Comparison of ENCODE assay signal across 8 mouse cellular contexts in the genomic region with DNA sequence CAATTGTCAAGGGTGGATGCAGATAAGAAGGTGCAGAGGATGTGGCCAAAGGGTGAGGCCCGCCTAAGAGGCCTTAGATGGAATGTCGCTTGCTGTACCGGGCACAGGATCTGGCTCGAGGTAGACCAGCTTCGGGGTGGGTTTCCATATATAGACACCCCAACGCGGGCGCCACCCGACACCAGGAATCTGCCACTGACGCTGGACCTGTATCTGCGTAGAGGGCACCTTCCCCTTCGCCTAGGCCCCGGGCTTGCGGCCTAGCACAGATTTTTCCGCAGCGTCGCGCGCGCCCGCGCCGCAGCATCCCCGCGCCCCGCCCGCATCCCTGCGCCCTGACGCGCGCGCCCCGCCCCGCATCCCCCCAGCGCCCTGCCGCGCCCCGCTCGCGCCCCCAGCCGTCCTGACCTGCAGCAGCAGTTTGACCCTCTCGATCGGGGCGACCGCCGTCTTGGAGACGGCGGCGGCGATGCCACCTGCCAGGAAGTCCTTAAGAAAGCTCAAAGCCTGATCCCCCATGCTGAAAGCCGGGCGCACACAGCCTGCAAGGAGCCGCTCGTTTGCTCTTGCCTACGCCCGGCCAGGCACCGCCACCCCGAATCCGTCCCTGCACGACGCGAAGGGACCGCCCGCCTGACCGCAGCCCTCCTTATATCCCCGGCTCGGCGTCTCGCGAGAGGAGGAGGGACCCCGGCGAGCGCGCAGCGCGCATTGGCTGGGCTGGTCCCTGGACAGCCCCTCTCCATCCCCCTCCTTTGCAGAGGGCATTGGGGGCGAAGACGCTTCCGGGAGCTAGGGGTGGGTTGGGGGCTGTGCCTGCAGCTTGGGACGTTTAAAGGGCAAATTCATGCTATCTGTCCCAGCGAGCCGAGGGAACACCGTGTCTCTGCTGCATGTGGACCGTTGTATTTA. TPM values are rescaled to one million over a fixed set of nuclear protein-coding genes. Genes with fewer than 3 reads are reported as not detected.
DNase-seq lines count a peak whose midpoint lies in the region; ATAC-seq and TF ChIP-seq lines count a peak whose summit lies in the region.

A gene (minus strand): TSS at position 881 of the 912 bp plus-strand sequence.

- peak; percentile 99 for ATAC-seq in hindbrain, postnatal 0 days
- ATAC-seq in megakaryocyte, adult 5-6 weeks (ENCODE audit: poor library complexity, severe bottlenecking): peak; percentile 98

- intact Hi-C loops in gastrocnemius, adult 2 months (cut with DNase I): no loop called here
- intact Hi-C loops in left cerebral cortex, adult 2 months (cut with DNase I): loop anchor here (1.0 to 2.0 kb wide), 3 partner anchors 48 to 341 kb away; a partner anchor contains a TSS

- H3K27me3 ChIP-seq in hindbrain, postnatal 0 days (ENCODE audit: insufficient read depth, low read length): no peaks in the 10 kb centered on the region

- WGBS in hindbrain, postnatal 0 days: 1% methylated on average over 79 of the region's 84 CpGs

- H3K9me3 ChIP-seq in hindbrain, postnatal 0 days (ENCODE audit: low read length): no peaks in the 10 kb centered on the region

- H3K4me3 ChIP-seq in gastrocnemius, adult 2 months: peak within 1 kb of the TSS; percentile 75
- H3K4me3 ChIP-seq in hindbrain, postnatal 0 days (ENCODE audit: low read length): peak within 1 kb of the TSS; percentile 82
- peak within 1 kb of the TSS; percentile 61 for H3K4me3 ChIP-seq in left cerebral cortex, adult 2 months

- DNase-seq in R1 (ENCODE audit: low read depth, low spot score): peak; percentile 90
- peak; percentile 96 to 98 for DNase-seq in cerebellum, postnatal 36 days
- peak; percentile 99 for DNase-seq in gastrocnemius, adult 2 months
- peak; percentile 97 for DNase-seq in hindbrain, postnatal 0 days (ENCODE audit: low spot score)
- DNase-seq in left cerebral cortex, adult 2 months (ENCODE audit: extremely low spot score in 1 of 2, low spot score in 2 of 2): peak; percentile 97 to 98
- peak; percentile 95 for DNase-seq in right cerebral cortex, adult 2 months (ENCODE audit: low spot score in 2 of 2)
- DNase-seq in urinary bladder, postnatal 14 days (ENCODE audit: low spot score): peak; percentile 98

- H3K9ac ChIP-seq in hindbrain, postnatal 0 days (replicated peaks; ENCODE audit: low read length): peak within 1 kb of the TSS; percentile 92

- peaks cover 28% of the 10 kb centered on the region for H3K36me3 ChIP-seq in hindbrain, postnatal 0 days (ENCODE audit: insufficient read depth, low read length)

- peaks cover 26% of the 10 kb centered on the region for H3K4me1 ChIP-seq in hindbrain, postnatal 0 days (ENCODE audit: insufficient read depth, low read length)

- peak within 1 kb of the TSS; percentile 88 for H3K4me2 ChIP-seq in hindbrain, postnatal 0 days (ENCODE audit: low read depth, low read length)

- H3K27ac ChIP-seq in gastrocnemius, adult 2 months: peak within 1 kb of the TSS; percentile 96
- H3K27ac ChIP-seq in hindbrain, postnatal 0 days: peak within 1 kb of the TSS; percentile 99
- peak within 1 kb of the TSS; percentile 99 for H3K27ac ChIP-seq in left cerebral cortex, adult 2 months

- TF ChIP-seq CTCF in gastrocnemius, adult 2 months (IDR thresholded peaks at IDR 0.05): 0 out of 2 replicates have a peak, but pooled peaks have one; percentile 2
- no peak for TF ChIP-seq CTCF in hindbrain, postnatal 0 days (IDR thresholded peaks at IDR 0.05; ENCODE audit: low read depth)
- no peak for TF ChIP-seq CTCF in left cerebral cortex, adult 2 months (IDR thresholded peaks at IDR 0.05)

RNA-seq across cellular contexts. Expression of the gene that starts here (rescaled TPM):
- 1,000 to 10,000 TPM; 2,736 to 3,418 TPM for total RNA-seq in gastrocnemius, adult 2 months (2021)
- total RNA-seq in hindbrain, postnatal 0 days (2014; rRNA removed): 1,071 and 1,180 TPM in 2 replicates
- polyA plus RNA-seq in hindbrain, postnatal 0 days (2015; fragmentation: Nextera tagmentation; extraction: Ambion mirVana): 1,213 and 1,215 TPM in 2 replicates
- 100 to 1,000 TPM; 535 to 559 TPM for total RNA-seq in left cerebral cortex, adult 2 months (2021)
- 75.2 and 75.9 TPM in 2 replicates for total RNA-seq in megakaryocyte, adult 5-6 weeks (2015)
- total RNA-seq in megakaryocyte, adult 5-6 weeks (2017): 119 and 127 TPM in 2 replicates

Comparison
In these comparisons a context has a peak if more than half of its experiments do, and no peak if none do; other contexts are left out.
1. Peak in every context shown above with its lines: DNase-seq, ATAC-seq, H3K4me3 ChIP-seq and H3K27ac ChIP-seq.